Mouse (Mus musculus): ENCODE results near the gene Vmp1. TPM values are rescaled to one million over a fixed set of nuclear protein-coding genes. Genes with fewer than 3 reads are reported as not detected.

The Vmp1 gene
- polyA plus RNA-seq, 1 experiment from 2014 or later = 141 TPM

DNA sequence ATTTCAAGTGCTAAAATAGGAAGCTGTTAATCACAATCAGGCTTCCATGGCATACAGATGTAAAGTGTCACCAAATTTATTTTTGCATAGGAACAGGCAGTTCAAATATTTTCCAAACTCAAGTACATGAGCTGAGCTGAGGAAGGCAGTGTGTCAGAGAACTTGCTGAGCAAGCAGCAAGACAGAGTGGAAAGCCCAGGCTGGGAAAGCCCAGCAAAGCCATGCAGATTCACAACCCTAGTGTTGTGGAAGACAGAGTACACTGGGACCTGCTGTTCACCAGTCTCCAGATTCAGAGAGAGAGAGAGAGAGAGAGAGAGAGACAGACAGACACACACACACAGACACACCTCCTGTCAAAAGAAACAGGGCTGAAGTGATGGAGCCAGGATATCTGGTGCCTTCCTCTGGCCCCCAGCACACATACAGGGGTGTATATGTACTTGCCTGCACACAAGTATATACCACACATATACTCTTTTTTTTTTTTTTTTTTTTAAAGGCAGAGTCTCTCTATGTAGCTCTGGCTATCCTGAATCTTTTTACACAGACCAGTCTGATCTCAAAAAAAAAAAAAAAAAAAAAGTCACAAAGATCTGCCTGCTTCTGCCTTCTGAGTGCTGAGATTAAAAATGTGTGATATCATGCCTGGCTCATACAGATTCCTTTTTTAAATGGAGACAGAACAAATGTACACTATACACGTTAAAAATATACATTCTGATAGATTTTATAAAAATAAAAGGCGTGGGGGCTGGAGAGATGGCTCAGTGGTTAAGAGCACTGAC is 64.9 kb downstream of the Vmp1 start:
- no peak overlapping the region for H3K4me3 ChIP-seq (ENCODE audit: low read length)
- no peaks in the 10 kb centered on the region for H3K27me3 ChIP-seq (ENCODE audit: control insufficient read depth, insufficient read depth, low read length)
- no peaks in the 10 kb centered on the region for H3K36me3 ChIP-seq (ENCODE audit: control insufficient read depth, insufficient read depth, low read length)
- H3K4me1 ChIP-seq (ENCODE audit: control insufficient read depth, insufficient read depth, low read length) = no peaks in the 10 kb centered on the region
- ATAC-seq (ENCODE audit: low FRiP score, low TSS enrichment) = no peak
- no peak overlapping the region for H3K27ac ChIP-seq (ENCODE audit: low read depth, low read length)
- no peaks in the 10 kb centered on the region for H3K9me3 ChIP-seq (ENCODE audit: control insufficient read depth, low read length)
- no peak overlapping the region for H3K9ac ChIP-seq (ENCODE audit: low read depth, low read length)
- 88% methylated on average over 2 of the region's 2 CpGs for WGBS
- no peak overlapping the region for H3K4me2 ChIP-seq (replicated peaks; ENCODE audit: low read depth, low read length)

- H3K27ac ChIP-seq (ENCODE audit: low read depth, low read length) = no peak overlapping the region
- H3K4me2 ChIP-seq (replicated peaks; ENCODE audit: low read depth, low read length) = no peak overlapping the region
- WGBS = 90% methylated on average over 5 of the region's 5 CpGs
- H3K27me3 ChIP-seq (ENCODE audit: control insufficient read depth, insufficient read depth, low read length) = no peaks in the 10 kb centered on the region
- no peaks in the 10 kb centered on the region for H3K9me3 ChIP-seq (ENCODE audit: control insufficient read depth, low read length)
- H3K4me3 ChIP-seq (ENCODE audit: low read length) = no peak overlapping the region
- no peak overlapping the region for H3K9ac ChIP-seq (ENCODE audit: low read depth, low read length)
- ATAC-seq (ENCODE audit: low FRiP score, low TSS enrichment) = no peak
- H3K36me3 ChIP-seq (ENCODE audit: control insufficient read depth, insufficient read depth, low read length) = peaks cover 6% of the 10 kb centered on the region; the same call in 1 of the 2 replicates
- H3K4me1 ChIP-seq (ENCODE audit: control insufficient read depth, insufficient read depth, low read length) = no peaks in the 10 kb centered on the region
Measured at GRCm38 (mm10) chr11:86614607-86615006, 69.0 kb downstream of the Vmp1 start.

DNA sequence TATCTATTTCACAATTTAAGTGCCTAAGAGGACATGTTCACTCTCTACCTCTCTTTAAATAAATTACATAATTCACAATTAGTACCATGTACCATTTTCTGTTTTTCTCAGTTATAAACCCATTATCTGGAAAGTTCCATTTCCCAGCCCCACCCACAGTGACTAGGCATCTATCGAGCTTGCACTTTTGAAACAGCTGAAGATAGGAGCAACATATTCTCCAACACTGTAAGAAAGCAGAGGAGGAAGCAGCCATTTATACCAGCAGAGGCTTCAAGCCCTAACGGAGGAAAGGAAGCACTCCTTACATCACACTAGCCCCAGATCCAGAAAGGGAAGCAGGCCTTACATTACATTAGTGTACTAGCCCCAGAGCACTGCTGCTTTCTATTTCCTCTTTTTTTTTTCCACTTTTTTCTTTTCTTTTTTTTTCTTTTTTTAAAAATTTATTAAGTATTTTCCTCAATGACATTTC is 69.5 kb downstream of the Vmp1 start:
- Histone ChIP-seq H3K4me1 (ENCODE audit: control insufficient read depth, insufficient read depth, low read length) (no peaks in the 10 kb centered on the region), H3K9ac (ENCODE audit: low read depth, low read length) (no peak overlapping the region), H3K27me3 (ENCODE audit: control insufficient read depth, insufficient read depth, low read length) (no peaks in the 10 kb centered on the region), H3K4me3 (ENCODE audit: low read length) (no peak overlapping the region), H3K9me3 (ENCODE audit: control insufficient read depth, low read length) (no peaks in the 10 kb centered on the region), H3K4me2 (replicated peaks; ENCODE audit: low read depth, low read length) (no peak overlapping the region), H3K27ac (ENCODE audit: low read depth, low read length) (no peak overlapping the region), H3K36me3 (ENCODE audit: control insufficient read depth, insufficient read depth, low read length) (peaks cover 6% of the 10 kb centered on the region; the same call in 1 of the 2 replicates)
- ATAC-seq (ENCODE audit: low FRiP score, low TSS enrichment) = no peak
- WGBS = 73% methylated on average over 2 of the region's 2 CpGs

DNA sequence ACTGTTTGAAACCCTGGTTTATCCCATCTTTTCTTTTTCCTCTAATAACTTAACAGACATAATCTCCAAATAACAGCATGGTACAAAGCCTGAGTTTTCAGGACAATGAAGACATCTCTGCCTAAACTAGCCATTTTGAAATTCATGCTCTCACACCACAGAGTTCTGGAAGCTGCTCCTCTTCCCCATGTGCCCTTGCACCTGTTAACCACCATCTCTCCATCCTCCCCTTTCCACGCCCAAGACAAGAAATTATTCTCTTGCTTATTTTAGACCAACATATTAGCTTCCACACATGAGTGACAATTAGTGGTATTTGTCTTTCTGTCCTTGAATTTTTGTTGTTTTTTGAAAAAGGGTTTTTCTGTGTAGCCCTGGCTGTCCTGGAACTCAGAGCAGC is 71.6 kb downstream of the Vmp1 start:
- no peak overlapping the region for H3K9ac ChIP-seq (ENCODE audit: low read depth, low read length)
- ATAC-seq (ENCODE audit: low FRiP score, low TSS enrichment) = no peak
- H3K27ac ChIP-seq (ENCODE audit: low read depth, low read length) = no peak overlapping the region
- H3K27me3 ChIP-seq (ENCODE audit: control insufficient read depth, insufficient read depth, low read length) = no peaks in the 10 kb centered on the region
- H3K36me3 ChIP-seq (ENCODE audit: control insufficient read depth, insufficient read depth, low read length) = peaks cover 6% of the 10 kb centered on the region; the same call in 1 of the 2 replicates
- no peak overlapping the region for H3K4me2 ChIP-seq (replicated peaks; ENCODE audit: low read depth, low read length)
- no peaks in the 10 kb centered on the region for H3K9me3 ChIP-seq (ENCODE audit: control insufficient read depth, low read length)
- no peak overlapping the region for H3K4me3 ChIP-seq (ENCODE audit: low read length)
- 92% methylated on average over 1 of the region's 1 CpGs for WGBS
- no peaks in the 10 kb centered on the region for H3K4me1 ChIP-seq (ENCODE audit: control insufficient read depth, insufficient read depth, low read length)

DNA sequence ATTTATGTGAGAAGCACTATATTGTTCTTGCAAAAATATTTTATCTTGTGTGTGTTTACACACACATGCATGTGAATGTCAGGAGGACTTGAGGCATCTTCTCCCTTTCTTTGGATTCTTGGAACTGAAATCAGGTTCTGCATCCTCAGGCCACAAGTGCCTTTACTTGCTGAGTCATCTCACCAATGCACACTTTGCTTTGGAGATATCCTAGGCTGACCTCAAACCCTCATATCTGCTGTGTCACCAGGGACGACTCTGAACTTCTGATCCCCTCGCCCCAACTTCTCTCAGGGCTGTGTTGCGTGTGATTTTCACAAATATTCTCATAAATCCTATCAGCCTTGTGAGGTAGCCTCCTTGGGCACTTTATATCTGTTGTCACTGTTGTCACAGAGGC is 73.4 kb downstream of the Vmp1 start:
- H3K4me3 ChIP-seq (ENCODE audit: low read length) = no peak overlapping the region
- no peak for ATAC-seq (ENCODE audit: low FRiP score, low TSS enrichment)
- no peaks in the 10 kb centered on the region for H3K9me3 ChIP-seq (ENCODE audit: control insufficient read depth, low read length)
- H3K27ac ChIP-seq (ENCODE audit: low read depth, low read length) = no peak overlapping the region
- peaks cover 16% of the 10 kb centered on the region for H3K36me3 ChIP-seq (ENCODE audit: control insufficient read depth, insufficient read depth, low read length)
- no peaks in the 10 kb centered on the region for H3K27me3 ChIP-seq (ENCODE audit: control insufficient read depth, insufficient read depth, low read length)
- H3K4me1 ChIP-seq (ENCODE audit: control insufficient read depth, insufficient read depth, low read length) = no peaks in the 10 kb centered on the region
- no peak overlapping the region for H3K9ac ChIP-seq (ENCODE audit: low read depth, low read length)
- WGBS = 80% methylated on average over 3 of the region's 3 CpGs
- no peak overlapping the region for H3K4me2 ChIP-seq (replicated peaks; ENCODE audit: low read depth, low read length)

GRCm38 (mm10) chr11:86607808-86608350 is 75.8 kb downstream of the Vmp1 start:
- H3K9ac ChIP-seq (ENCODE audit: low read depth, low read length) = no peak overlapping the region
- no peaks in the 10 kb centered on the region for H3K4me1 ChIP-seq (ENCODE audit: control insufficient read depth, insufficient read depth, low read length)
- no peak overlapping the region for H3K4me2 ChIP-seq (replicated peaks; ENCODE audit: low read depth, low read length)
- no peaks in the 10 kb centered on the region for H3K9me3 ChIP-seq (ENCODE audit: control insufficient read depth, low read length)
- ATAC-seq (ENCODE audit: low FRiP score, low TSS enrichment) = no peak
- no peaks in the 10 kb centered on the region for H3K27me3 ChIP-seq (ENCODE audit: control insufficient read depth, insufficient read depth, low read length)
- peaks cover 19% of the 10 kb centered on the region for H3K36me3 ChIP-seq (ENCODE audit: control insufficient read depth, insufficient read depth, low read length)
- 85% methylated on average over 2 of the region's 2 CpGs for WGBS
- no peak overlapping the region for H3K27ac ChIP-seq (ENCODE audit: low read depth, low read length)
- no peak overlapping the region for H3K4me3 ChIP-seq (ENCODE audit: low read length)

DNA sequence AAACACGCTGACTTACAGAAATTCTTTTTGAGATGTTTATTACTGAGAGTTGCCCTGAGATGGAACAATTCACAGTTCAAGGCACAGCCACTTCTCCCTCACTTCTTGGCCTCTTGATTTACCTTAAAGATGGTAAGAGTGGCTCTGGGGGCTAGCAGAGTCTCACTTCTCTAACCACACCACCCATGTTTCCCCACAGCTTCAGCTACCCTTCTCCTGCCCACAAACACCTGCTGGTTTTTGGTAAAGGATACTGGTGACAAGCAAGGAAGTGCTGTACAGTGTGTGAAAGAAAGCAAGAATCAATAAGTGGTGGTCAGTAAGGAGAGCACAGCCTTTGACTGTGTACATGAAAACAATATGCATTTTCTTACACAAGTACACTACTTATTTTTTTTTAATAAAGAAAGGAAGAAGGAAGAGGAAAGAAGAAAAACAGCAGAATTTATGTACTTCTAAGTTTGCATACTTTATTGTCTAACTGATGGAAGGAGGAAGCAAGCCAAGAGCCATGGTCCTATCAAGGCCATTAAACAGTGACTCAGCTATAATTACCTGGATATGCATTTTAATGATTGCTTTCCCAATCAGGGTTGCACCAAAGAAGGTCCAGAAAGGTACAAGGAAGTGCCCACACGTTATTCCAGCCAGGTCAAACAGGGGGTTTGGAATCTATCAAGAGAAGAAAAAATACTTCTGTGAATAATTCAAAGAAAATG is 76.9 kb downstream of the Vmp1 start:
- Histone ChIP-seq H3K9me3 (ENCODE audit: control insufficient read depth, low read length) (no peaks in the 10 kb centered on the region), H3K27ac (ENCODE audit: low read depth, low read length) (no peak overlapping the region), H3K9ac (ENCODE audit: low read depth, low read length) (no peak overlapping the region), H3K4me3 (ENCODE audit: low read length) (no peak overlapping the region), H3K4me1 (ENCODE audit: control insufficient read depth, insufficient read depth, low read length) (no peaks in the 10 kb centered on the region), H3K4me2 (replicated peaks; ENCODE audit: low read depth, low read length) (no peak overlapping the region), H3K36me3 (ENCODE audit: control insufficient read depth, insufficient read depth, low read length) (peaks cover 19% of the 10 kb centered on the region), H3K27me3 (ENCODE audit: control insufficient read depth, insufficient read depth, low read length) (no peaks in the 10 kb centered on the region)
- no peak for ATAC-seq (ENCODE audit: low FRiP score, low TSS enrichment)
- WGBS = 89% methylated on average over 2 of the region's 2 CpGs

DNA sequence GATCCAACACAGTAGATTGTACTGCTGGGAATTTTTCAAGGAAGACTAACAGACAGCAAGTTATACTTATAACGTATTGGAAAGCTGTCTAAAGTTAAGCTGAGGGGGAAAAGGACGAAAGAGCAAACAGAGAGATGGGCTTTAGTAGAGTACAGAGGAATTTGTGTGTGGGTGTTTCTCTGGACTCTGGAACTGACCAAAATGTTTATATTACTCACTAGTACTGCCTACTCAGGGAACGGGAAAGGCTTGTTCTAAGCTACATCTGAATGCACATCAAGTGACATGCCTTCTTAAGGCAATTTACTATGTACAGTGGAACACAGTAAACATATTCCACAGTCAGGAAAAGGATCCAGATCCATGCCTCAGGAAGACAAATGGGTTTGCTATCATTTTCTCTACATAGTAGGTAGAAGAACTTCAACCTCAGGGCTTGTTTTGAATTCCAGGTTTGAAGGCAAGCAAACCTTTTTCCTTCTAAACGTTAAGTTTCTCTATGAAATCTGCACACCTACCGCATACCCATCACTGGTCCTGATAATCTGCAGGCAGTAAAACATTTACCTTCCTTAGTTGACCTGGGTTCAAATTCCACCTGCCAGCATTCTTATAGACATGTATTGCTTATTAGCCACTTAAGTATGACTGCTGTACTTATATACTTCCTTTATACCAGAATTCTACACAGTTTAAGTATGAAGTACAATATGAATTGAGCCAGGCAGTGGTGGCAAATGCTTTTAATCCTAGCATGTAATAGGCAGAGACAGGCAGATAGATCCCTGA is 78.7 kb downstream of the Vmp1 start:
- peaks cover 13% of the 10 kb centered on the region for H3K36me3 ChIP-seq (ENCODE audit: control insufficient read depth, insufficient read depth, low read length)
- no peaks in the 10 kb centered on the region for H3K9me3 ChIP-seq (ENCODE audit: control insufficient read depth, low read length)
- H3K4me3 ChIP-seq (ENCODE audit: low read length) = no peak overlapping the region
- no peak for ATAC-seq (ENCODE audit: low FRiP score, low TSS enrichment)
- no peak overlapping the region for H3K4me2 ChIP-seq (replicated peaks; ENCODE audit: low read depth, low read length)
- H3K27me3 ChIP-seq (ENCODE audit: control insufficient read depth, insufficient read depth, low read length) = no peaks in the 10 kb centered on the region
- 85% methylated on average over 5 of the region's 5 CpGs for WGBS
- no peak overlapping the region for H3K27ac ChIP-seq (ENCODE audit: low read depth, low read length)
- no peaks in the 10 kb centered on the region for H3K4me1 ChIP-seq (ENCODE audit: control insufficient read depth, insufficient read depth, low read length)
- H3K9ac ChIP-seq (ENCODE audit: low read depth, low read length) = no peak overlapping the region

Data from kidney, embryonic 14.5 days (tissue).